Mouse (Mus musculus) stomach, postnatal 0 days (tissue): ENCODE results near the gene Cdc14a. TPM values are rescaled to one million over a fixed set of nuclear protein-coding genes. Genes with fewer than 3 reads are reported as not detected.

Source experiments
- ATAC-seq: fragments of 200-750 bp; cut with Nextera tagmentation; 2 replicates; pipeline ENCODE4 v1.8.0; 2017; ENCODE audit not compliant: low FRiP score, low TSS enrichment
- DNase-seq: peaks from one replicate; pipeline ENCODE4 v3.0.0-alpha.2; 2016; ENCODE audit warnings: low spot score
- H3K27ac ChIP-seq: fragments of 300-500 bp; sonication (generic); replicated peaks from 2 replicates; pipeline ENCODE4 v1.5.1; 2014; ENCODE audit warnings: mild to moderate bottlenecking, control low read depth
- H3K27me3 ChIP-seq: fragments of 300-500 bp; sonication (generic); 2 replicates; pipeline ENCODE4 v1.6.1; 2014; ENCODE audit warnings: low read length; ENCODE audit not compliant: control insufficient read depth, insufficient read depth
- H3K36me3 ChIP-seq: fragments of 300-500 bp; sonication (generic); 2 replicates; pipeline ENCODE4 v1.6.1; 2014; ENCODE audit warnings: low read length, mixed read lengths; ENCODE audit not compliant: control insufficient read depth, insufficient read depth
- H3K4me1 ChIP-seq: fragments of 300-500 bp; sonication (generic); replicated peaks from 2 replicates; pipeline ENCODE4 v1.6.1; 2014; ENCODE audit warnings: antibody characterized with exemption; ENCODE audit not compliant: control insufficient read depth, insufficient read depth
- H3K4me2 ChIP-seq: fragments of 300-500 bp; sonication (generic); replicated peaks from 2 replicates; pipeline ENCODE4 v1.6.1; 2014; ENCODE audit warnings: low read depth, mild to moderate bottlenecking, control low read depth, moderate library complexity
- H3K4me3 ChIP-seq: fragments of 300-500 bp; sonication (generic); 2 replicates; pipeline ENCODE4 v1.5.1; 2014; ENCODE audit warnings: low read depth, low read length, control low read depth
- H3K9ac ChIP-seq: fragments of 300-500 bp; sonication (generic); 2 replicates; pipeline ENCODE4 v1.6.1; 2014; ENCODE audit warnings: mild to moderate bottlenecking, low read length, control low read depth, mixed read lengths
- H3K9me3 ChIP-seq: fragments of 300-500 bp; sonication (generic); 2 replicates; pipeline ENCODE4 v1.6.1; 2016; ENCODE audit warnings: low read length; ENCODE audit not compliant: control insufficient read depth
- CTCF ChIP-seq: IDR thresholded peaks from 2 replicates; pipeline ENCODE4 v1.5.1; 2016; ENCODE audit warnings: antibody characterized with exemption, low read depth, mild to moderate bottlenecking, moderate library complexity
- EP300 ChIP-seq: optimal IDR thresholded peaks from 2 replicates; pipeline ENCODE3; 2016; ENCODE audit warnings: antibody characterized with exemption
- WGBS: fragments of 180-500 bp; shearing (Covaris S2); extraction: QIAGEN DNeasy Blood & Tissue Kit; methylation state at CpG from one replicate; pipeline ENCODE4 v1.1.7; 2014; 5-methylcytosine and 5-hydroxymethylcytosine counted together
- polyA plus RNA-seq: library from polyadenylated mRNA; unstranded; fragments of >200 nt; fragmentation: Nextera tagmentation; extraction: Ambion mirVana; gene quantifications from 2 replicates; pipeline ENCODE4 v1.2.1, GENCODE M21; 2015

Cdc14a gene
- polyA plus RNA-seq, 1 experiment from 2014 or later = 4.6 TPM

- no peaks in the 10 kb centered on the region for H3K27me3 ChIP-seq
- H3K9ac ChIP-seq = no peak overlapping the region
- no peak overlapping the region for H3K27ac ChIP-seq
- TF ChIP-seq EP300 (no peak), CTCF (no peak)
- DNase-seq (no peak), ATAC-seq (no peak)
- 84% methylated on average over 9 of the region's 9 CpGs for WGBS
- no peaks in the 10 kb centered on the region for H3K9me3 ChIP-seq
- H3K36me3 ChIP-seq = no peaks in the 10 kb centered on the region
- no peak overlapping the region for H3K4me3 ChIP-seq
- no peak overlapping the region for H3K4me2 ChIP-seq
- no peaks in the 10 kb centered on the region for H3K4me1 ChIP-seq
Observed at GRCm38 (mm10) chr3:116444327-116444726, 20.5 kb upstream of the Cdc14a start.

DNA sequence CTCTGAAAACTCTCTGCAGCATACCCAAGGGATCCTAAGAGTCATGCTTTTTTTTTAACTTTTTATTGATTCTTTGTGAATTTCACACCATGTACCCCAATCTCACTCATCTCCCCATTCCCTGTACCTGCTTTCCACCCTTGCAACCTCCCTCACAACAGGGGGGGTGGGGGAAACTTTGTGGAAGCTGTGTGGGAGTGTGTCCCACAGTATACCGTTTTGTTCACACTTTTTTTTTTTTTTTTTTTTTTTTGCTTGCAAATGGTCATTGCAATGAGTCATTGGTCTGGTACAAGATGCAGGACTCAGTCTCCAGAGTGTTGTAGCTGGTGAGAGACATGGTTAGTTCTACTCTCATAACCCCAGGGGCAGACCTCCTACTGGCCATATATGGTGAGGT, 19.0 kb upstream of the Cdc14a start:
- Histone ChIP-seq H3K9me3 (no peaks in the 10 kb centered on the region), H3K4me3 (no peak overlapping the region), H3K36me3 (no peaks in the 10 kb centered on the region), H3K4me2 (no peak overlapping the region), H3K27me3 (no peaks in the 10 kb centered on the region), H3K9ac (no peak overlapping the region), H3K4me1 (no peaks in the 10 kb centered on the region), H3K27ac (no peak overlapping the region)
- no peak for DNase-seq
- ATAC-seq = no peak
- WGBS = 75% methylated on average over 1 of the region's 1 CpGs
- no peak for TF ChIP-seq EP300
- TF ChIP-seq CTCF = no peak

GRCm38 (mm10) chr3:116441518-116442205, 17.8 kb upstream of the Cdc14a start:
- H3K4me2 ChIP-seq = no peak overlapping the region
- no peak overlapping the region for H3K27ac ChIP-seq
- H3K27me3 ChIP-seq = no peaks in the 10 kb centered on the region
- H3K9ac ChIP-seq = no peak overlapping the region
- no peak overlapping the region for H3K4me3 ChIP-seq
- no peaks in the 10 kb centered on the region for H3K4me1 ChIP-seq
- no peaks in the 10 kb centered on the region for H3K9me3 ChIP-seq
- 91% methylated on average over 15 of the region's 15 CpGs for WGBS
- H3K36me3 ChIP-seq = no peaks in the 10 kb centered on the region
- no peak for DNase-seq
- ATAC-seq = no peak
- TF ChIP-seq CTCF (no peak), EP300 (no peak)

DNA sequence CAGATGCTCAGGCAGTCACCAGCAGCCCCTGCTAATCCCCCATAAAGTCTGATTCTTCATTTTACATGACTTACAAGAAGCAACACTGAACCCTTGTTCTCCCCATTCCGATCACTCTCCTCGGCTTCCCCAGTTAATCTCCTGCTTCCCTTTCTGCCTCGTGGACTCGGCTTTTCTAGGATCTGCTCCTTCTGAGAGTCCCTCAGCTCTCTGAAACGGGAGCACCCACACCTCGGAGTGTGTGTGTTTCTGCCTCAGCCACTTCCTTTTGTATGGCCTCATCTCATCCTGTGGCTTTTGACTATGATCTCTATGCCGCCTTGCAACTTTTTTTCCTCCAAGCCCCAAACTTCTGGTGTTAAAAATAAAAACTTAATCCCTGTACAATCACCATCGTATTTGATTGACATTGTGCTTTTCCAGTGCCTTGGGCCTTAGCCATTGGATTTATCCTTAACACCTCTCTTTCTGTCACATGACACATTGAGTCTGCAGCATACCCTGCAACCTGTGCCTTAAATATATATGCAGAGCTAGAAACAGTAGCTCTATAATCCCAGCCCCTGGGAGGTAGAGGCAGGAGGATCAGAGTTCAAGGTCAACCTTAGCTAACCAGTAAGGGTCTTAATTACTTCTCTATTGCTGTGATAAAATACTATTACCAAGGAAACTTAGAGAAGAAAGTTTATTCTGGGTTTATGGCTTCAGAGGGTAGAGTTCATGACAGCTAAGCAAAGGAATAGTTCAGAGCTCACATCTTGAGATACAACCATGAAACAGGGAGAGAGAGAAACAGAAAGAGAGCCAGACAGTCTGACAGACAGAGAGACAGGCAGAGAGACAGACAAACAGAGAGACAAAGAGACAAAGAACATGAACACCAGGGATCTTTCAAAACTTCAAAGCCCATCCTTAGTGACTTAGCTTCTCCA, 16.5 kb upstream of the Cdc14a start:
- H3K9me3 ChIP-seq = no peaks in the 10 kb centered on the region
- no peak for ATAC-seq
- TF ChIP-seq CTCF (no peak), EP300 (no peak)
- no peak overlapping the region for H3K9ac ChIP-seq
- H3K27ac ChIP-seq = no peak overlapping the region
- H3K36me3 ChIP-seq = no peaks in the 10 kb centered on the region
- 50% methylated on average over 8 of the region's 8 CpGs for WGBS
- H3K4me2 ChIP-seq = no peak overlapping the region
- H3K4me3 ChIP-seq = no peak overlapping the region
- DNase-seq = no peak
- H3K4me1 ChIP-seq = no peaks in the 10 kb centered on the region
- H3K27me3 ChIP-seq = no peaks in the 10 kb centered on the region

GRCm38 (mm10) chr3:116436811-116437601, 13.2 kb upstream of the Cdc14a start:
- Histone ChIP-seq H3K27me3 (no peaks in the 10 kb centered on the region), H3K4me2 (no peak overlapping the region), H3K4me1 (no peaks in the 10 kb centered on the region), H3K9me3 (no peaks in the 10 kb centered on the region), H3K36me3 (no peaks in the 10 kb centered on the region), H3K27ac (no peak overlapping the region), H3K4me3 (no peak overlapping the region), H3K9ac (no peak overlapping the region)
- TF ChIP-seq CTCF (no peak), EP300 (no peak)
- no peak for ATAC-seq
- WGBS = 79% methylated on average over 9 of the region's 9 CpGs
- no peak for DNase-seq
